Mouse (Mus musculus) forebrain, embryonic 15.5 days (tissue): ENCODE measurements at regions not wholly inside any gene's neighbourhood (a gene's known extent, or its start where the extent isn't known, plus 50 kb on each side); places are given as distances from the start of the nearest gene placed in this dataset.
A peak's percentile ranks its signal among the peaks of the same experiment; 100 is the strongest.
"Not testable (repeated sequence)": the region's sequence is repeated elsewhere in the genome, so short reads cannot be mapped to it uniquely, and the experiment has no call there.

Source experiments
- ATAC-seq: fragments of 200-750 bp; cut with Nextera tagmentation; replicated peaks from 2 replicates; pipeline ENCODE4 v1.8.0; 2017; ENCODE audit warnings: mild to moderate bottlenecking, moderate TSS enrichment, moderate library complexity
- H3K27ac ChIP-seq: fragments of 300-500 bp; sonication (generic); replicated peaks from 2 replicates; pipeline ENCODE4 v1.5.1; 2015; ENCODE audit warnings: mild to moderate bottlenecking, inconsistent platforms
- H3K27me3 ChIP-seq: fragments of 300-500 bp; sonication (generic); 2 replicates; pipeline ENCODE4 v1.6.1; 2015; ENCODE audit warnings: inconsistent platforms
- H3K36me3 ChIP-seq: fragments of 300-500 bp; sonication (generic); 2 replicates; pipeline ENCODE4 v1.6.1; 2015; ENCODE audit warnings: mild to moderate bottlenecking, inconsistent platforms
- H3K4me1 ChIP-seq: fragments of 300-500 bp; sonication (generic); 2 replicates; pipeline ENCODE4 v1.6.1; 2015; ENCODE audit warnings: inconsistent platforms
- H3K4me2 ChIP-seq: fragments of 300-500 bp; sonication (generic); replicated peaks from 2 replicates; pipeline ENCODE4 v1.6.1; 2015; ENCODE audit warnings: mild to moderate bottlenecking, inconsistent platforms
- H3K4me3 ChIP-seq: fragments of 300-500 bp; sonication (generic); 2 replicates; pipeline ENCODE4 v1.5.1; 2015; ENCODE audit warnings: mild to moderate bottlenecking, inconsistent platforms
- H3K9ac ChIP-seq: fragments of 300-500 bp; sonication (generic); replicated peaks from 2 replicates; pipeline ENCODE4 v1.6.1; 2015; ENCODE audit warnings: mild to moderate bottlenecking, inconsistent platforms
- H3K9me3 ChIP-seq: fragments of 300-500 bp; sonication (generic); 2 replicates; pipeline ENCODE4 v1.6.1; 2016; ENCODE audit warnings: inconsistent platforms
- WGBS: fragments of 180-500 bp; shearing (Covaris S2); methylation state at CpG from one replicate; pipeline ENCODE4 v1.1.7; 2015; ENCODE audit warnings: mixed read lengths; 5-methylcytosine and 5-hydroxymethylcytosine counted together

DNA sequence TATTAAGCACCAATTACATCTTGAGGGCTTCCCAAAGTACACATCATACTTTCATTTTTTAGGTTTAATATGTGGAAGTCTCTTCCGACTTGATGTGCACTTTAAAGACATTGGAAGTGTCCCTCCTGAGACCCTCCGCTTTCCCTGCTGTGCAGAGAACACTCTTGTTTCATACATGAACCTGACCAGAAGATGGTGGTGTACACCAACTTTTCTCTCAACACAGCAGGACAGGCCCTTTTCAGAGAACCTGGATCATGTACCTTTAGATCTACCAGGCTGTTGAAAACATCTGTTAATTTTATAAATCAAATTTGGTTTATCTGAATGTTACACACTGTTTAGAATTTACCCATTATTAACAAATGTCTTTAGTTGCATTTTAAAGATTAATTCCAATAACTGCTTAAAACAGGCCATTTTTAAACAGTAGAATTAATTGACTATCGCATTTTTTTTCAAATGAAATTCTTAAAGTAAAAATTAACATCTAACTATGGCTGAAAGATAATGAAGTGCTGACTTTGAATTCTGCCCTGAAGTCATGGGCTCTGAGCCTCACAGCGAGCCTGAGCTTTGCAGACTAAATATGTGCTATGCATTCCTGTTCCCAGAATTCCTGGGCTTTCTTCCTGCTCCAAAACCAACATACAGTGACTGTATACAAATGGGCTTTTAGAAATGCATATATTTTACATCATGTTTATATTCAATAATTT, 112.4 kb upstream of the Rasgrp1 start:
- no peak overlapping the region for H3K4me2 ChIP-seq
- H3K9ac ChIP-seq = no peak overlapping the region
- no peak overlapping the region for H3K27ac ChIP-seq
- 0 out of 2 replicates have a peak, but pooled peaks have one; percentile 38 for ATAC-seq
- H3K36me3 ChIP-seq = no peaks in the 10 kb centered on the region
- H3K4me3 ChIP-seq = no peak overlapping the region
- WGBS = 71% methylated on average over 4 of the region's 4 CpGs
- H3K27me3 ChIP-seq = no peaks in the 10 kb centered on the region
- no peaks in the 10 kb centered on the region for H3K9me3 ChIP-seq
- peaks cover 10% of the 10 kb centered on the region for H3K4me1 ChIP-seq

DNA sequence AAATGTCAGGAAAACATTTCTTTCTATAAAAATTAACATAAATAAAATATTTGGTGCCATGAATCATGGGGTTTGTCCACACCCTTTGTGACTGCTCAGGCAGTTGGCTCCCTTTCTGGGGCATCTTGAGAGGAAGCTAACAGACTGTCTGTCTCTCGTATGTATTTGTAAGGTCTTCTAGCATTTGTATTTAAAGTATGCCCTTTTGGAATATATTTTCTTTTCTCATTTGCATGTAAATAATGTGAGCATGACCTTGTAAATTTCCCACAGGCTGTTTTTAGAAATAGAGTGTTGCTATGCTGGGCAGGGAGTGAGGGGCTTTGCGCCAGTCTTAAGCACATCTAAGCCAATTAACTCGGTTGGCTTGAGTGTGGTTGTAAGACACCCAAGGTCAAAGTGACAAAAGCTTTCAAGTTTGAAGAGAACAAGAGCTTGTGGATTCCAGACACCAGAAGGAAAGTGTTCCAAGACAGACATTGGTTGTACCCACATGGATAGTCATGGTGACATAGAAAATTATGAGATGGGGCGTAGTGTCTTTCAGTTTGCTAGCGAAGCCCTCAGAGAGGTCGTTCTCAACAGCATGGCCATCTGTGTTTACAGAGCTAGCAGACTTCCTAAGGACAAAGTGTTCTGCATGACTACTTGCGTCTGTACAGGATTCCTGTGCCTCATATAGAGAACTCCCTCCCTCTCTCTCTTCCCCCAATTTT, 113.1 kb upstream of the Rasgrp1 start:
- Histone ChIP-seq H3K9ac (no peak overlapping the region), H3K36me3 (no peaks in the 10 kb centered on the region), H3K9me3 (no peaks in the 10 kb centered on the region), H3K4me2 (no peak overlapping the region), H3K27me3 (no peaks in the 10 kb centered on the region), H3K27ac (no peak overlapping the region), H3K4me3 (no peak overlapping the region), H3K4me1 (peaks cover 10% of the 10 kb centered on the region)
- WGBS = 36% methylated on average over 7 of the region's 7 CpGs
- peak; percentile 66; the same call in 1 of the 2 replicates for ATAC-seq

DNA sequence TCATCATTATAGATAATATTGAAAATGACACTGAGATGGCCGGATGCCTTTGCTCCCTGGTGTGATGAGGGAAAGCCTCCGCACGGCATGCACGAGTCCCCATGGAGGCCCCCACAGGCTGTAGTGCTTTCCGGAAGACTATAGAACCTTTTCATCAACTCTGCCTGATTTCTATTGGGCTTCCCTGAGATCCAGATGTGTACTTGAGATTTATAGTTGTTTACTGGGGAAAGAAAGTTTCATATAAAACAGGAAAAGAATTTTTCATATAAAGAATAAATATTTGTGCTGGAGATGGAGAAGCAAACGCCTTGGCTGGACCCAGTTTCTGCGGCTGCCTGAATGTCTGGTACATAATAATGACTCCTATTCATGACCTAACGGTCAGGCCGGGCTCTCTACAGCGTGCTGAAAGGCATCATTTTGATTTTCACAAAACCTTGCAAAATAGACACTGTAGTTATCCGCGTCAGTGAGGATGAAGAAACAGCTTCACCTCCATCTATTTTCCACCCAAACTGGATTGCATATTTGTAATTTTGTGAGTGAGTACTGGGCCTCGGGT, 113.7 kb upstream of the Rasgrp1 start:
- Histone ChIP-seq H3K4me1 (peaks cover 10% of the 10 kb centered on the region), H3K4me3 (no peak overlapping the region), H3K9ac (no peak overlapping the region), H3K27ac (no peak overlapping the region), H3K9me3 (no peaks in the 10 kb centered on the region), H3K36me3 (no peaks in the 10 kb centered on the region), H3K4me2 (no peak overlapping the region), H3K27me3 (no peaks in the 10 kb centered on the region)
- 0 out of 2 replicates have a peak, but pooled peaks have one; percentile 35 for ATAC-seq
- WGBS = 66% methylated on average over 13 of the region's 13 CpGs

GRCm38 (mm10) chr2:117461541-117462290, 118.9 kb upstream of the Rasgrp1 start:
- Histone ChIP-seq H3K9ac (no peak overlapping the region), H3K9me3 (no peaks in the 10 kb centered on the region), H3K4me3 (no peak overlapping the region), H3K27me3 (no peaks in the 10 kb centered on the region), H3K27ac (no peak overlapping the region), H3K4me1 (0 out of 2 replicates have a peak, but pooled peaks cover 1% of the 10 kb centered on the region), H3K4me2 (no peak overlapping the region), H3K36me3 (no peaks in the 10 kb centered on the region)
- WGBS = 76% methylated on average over 4 of the region's 4 CpGs
- ATAC-seq = no peak

- 89% methylated on average over 2 of the region's 2 CpGs for WGBS
- Histone ChIP-seq H3K4me1 (0 out of 2 replicates have a peak, but pooled peaks cover 2% of the 10 kb centered on the region), H3K4me2 (no peak overlapping the region), H3K36me3 (no peaks in the 10 kb centered on the region), H3K27ac (no peak overlapping the region), H3K4me3 (no peak overlapping the region), H3K9me3 (no peaks in the 10 kb centered on the region), H3K9ac (no peak overlapping the region), H3K27me3 (no peaks in the 10 kb centered on the region)
- ATAC-seq = no peak
These were observed 132.2 kb upstream of the Rasgrp1 start for GRCm38 (mm10) chr2:117474885-117475542.

DNA sequence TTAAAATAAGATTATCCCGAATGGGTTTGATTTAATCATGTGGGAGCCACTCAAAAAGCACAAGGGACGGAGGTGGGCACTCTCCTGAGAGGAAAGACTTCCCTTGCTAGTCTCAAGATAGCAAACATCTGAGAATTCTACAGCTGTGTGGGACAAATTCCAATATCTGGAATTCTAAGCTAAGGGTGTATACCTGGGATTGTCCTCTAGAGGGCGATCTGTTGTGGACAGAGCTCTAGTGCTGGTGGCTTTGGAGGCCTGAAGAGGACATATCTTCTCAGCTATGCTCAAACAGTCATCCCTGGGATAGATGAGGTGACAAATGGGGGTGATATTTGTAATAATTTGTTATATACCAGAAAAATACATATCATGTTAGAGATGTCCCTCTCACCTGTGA, 132.8 kb upstream of the Rasgrp1 start:
- no peak for ATAC-seq
- H3K9ac ChIP-seq = no peak overlapping the region
- 0 out of 2 replicates have a peak, but pooled peaks cover 2% of the 10 kb centered on the region for H3K4me1 ChIP-seq
- no peaks in the 10 kb centered on the region for H3K9me3 ChIP-seq
- H3K27me3 ChIP-seq = no peaks in the 10 kb centered on the region
- H3K36me3 ChIP-seq = no peaks in the 10 kb centered on the region
- no peak overlapping the region for H3K27ac ChIP-seq
- H3K4me2 ChIP-seq = no peak overlapping the region
- H3K4me3 ChIP-seq = no peak overlapping the region
- WGBS = 43% methylated on average over 3 of the region's 3 CpGs

- not testable (repeated sequence) for H3K9ac ChIP-seq, H3K9me3 ChIP-seq, H3K27ac ChIP-seq, H3K4me2 ChIP-seq, H3K4me3 ChIP-seq, H3K36me3 ChIP-seq, ATAC-seq, H3K27me3 ChIP-seq, H3K4me1 ChIP-seq
- 79% methylated on average over 11 of the region's 11 CpGs for WGBS
These were observed 134.7 kb upstream of the Rasgrp1 start for GRCm38 (mm10) chr2:117477503-117477902.

GRCm38 (mm10) chr2:117479244-117480009, 136.6 kb upstream of the Rasgrp1 start:
- H3K4me2 ChIP-seq = not testable (repeated sequence)

GRCm38 (mm10) chr2:117486447-117486846, 143.6 kb upstream of the Rasgrp1 start:
- H3K27me3 ChIP-seq = no peaks in the 10 kb centered on the region
- WGBS = 91% methylated on average over 2 of the region's 2 CpGs
- H3K4me3 ChIP-seq = no peak overlapping the region
- no peak overlapping the region for H3K4me2 ChIP-seq
- H3K9me3 ChIP-seq = no peaks in the 10 kb centered on the region
- no peak overlapping the region for H3K27ac ChIP-seq
- ATAC-seq = no peak
- H3K4me1 ChIP-seq = no peaks in the 10 kb centered on the region
- H3K9ac ChIP-seq = no peak overlapping the region
- H3K36me3 ChIP-seq = no peaks in the 10 kb centered on the region

More at GRCm38 (mm10) chr2:117479244-117480009, 136.6 kb upstream of the Rasgrp1 start:
- not testable (repeated sequence) for H3K9ac ChIP-seq, H3K9me3 ChIP-seq, H3K27me3 ChIP-seq, H3K4me3 ChIP-seq, H3K4me1 ChIP-seq, H3K27ac ChIP-seq, H3K36me3 ChIP-seq
- ATAC-seq = peak; percentile 81
- 71% methylated on average over 16 of the region's 16 CpGs for WGBS

- no peak overlapping the region for H3K9ac ChIP-seq
- WGBS = 96% methylated on average over 5 of the region's 5 CpGs
- no peak overlapping the region for H3K4me2 ChIP-seq
- no peak for ATAC-seq
- no peak overlapping the region for H3K27ac ChIP-seq
- no peaks in the 10 kb centered on the region for H3K36me3 ChIP-seq
- no peaks in the 10 kb centered on the region for H3K4me1 ChIP-seq
- no peaks in the 10 kb centered on the region for H3K9me3 ChIP-seq
- no peak overlapping the region for H3K4me3 ChIP-seq
- no peaks in the 10 kb centered on the region for H3K27me3 ChIP-seq
These were observed 155.8 kb upstream of the Rasgrp1 start for GRCm38 (mm10) chr2:117498565-117498964.

DNA sequence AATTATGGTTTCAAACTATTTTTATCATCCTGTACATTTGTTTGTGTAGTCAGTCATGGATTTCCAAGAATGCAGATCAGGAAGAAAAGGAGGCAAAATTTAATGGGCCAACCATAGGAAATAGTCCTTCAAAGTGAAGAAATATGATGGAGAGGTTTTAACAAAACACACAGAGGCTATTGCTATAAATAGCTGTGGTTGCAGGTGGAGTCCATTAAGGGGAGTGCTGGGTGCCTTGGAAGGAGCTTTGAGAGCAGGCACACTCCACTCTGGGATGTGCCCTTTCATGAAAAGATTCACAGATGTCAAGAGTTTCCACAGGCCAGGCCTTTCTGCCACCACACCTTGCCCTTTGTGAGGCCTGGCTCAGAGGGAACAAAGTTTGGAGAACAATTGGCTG, 159.8 kb upstream of the Rasgrp1 start:
- no peak overlapping the region for H3K9ac ChIP-seq
- H3K4me2 ChIP-seq = no peak overlapping the region
- H3K4me1 ChIP-seq = no peaks in the 10 kb centered on the region
- ATAC-seq = no peak
- H3K27ac ChIP-seq = no peak overlapping the region
- H3K27me3 ChIP-seq = no peaks in the 10 kb centered on the region
- no peak overlapping the region for H3K4me3 ChIP-seq
- H3K36me3 ChIP-seq = no peaks in the 10 kb centered on the region
- H3K9me3 ChIP-seq = no peaks in the 10 kb centered on the region
